Mouse (Mus musculus) B cell, adult 62 days (primary cell): Measurements from ENCODE around the gene Sprr3. TPM values are rescaled to one million over a fixed set of nuclear protein-coding genes. Genes with fewer than 3 reads are reported as not detected.

Experiments
- total RNA-seq: library from RNA; stranded (reverse); gene quantifications from 4 replicates; pipeline ENCODE4 v1.2.4, GENCODE M21; 2023

The Sprr3 gene
- total RNA-seq, result not detected in 4 replicates

GRCm38 (mm10) chr3:92458620-92459019 is at the start of gene Sprr3:
Sprr3 (minus strand) TSS chr3:92458720.

DNA sequence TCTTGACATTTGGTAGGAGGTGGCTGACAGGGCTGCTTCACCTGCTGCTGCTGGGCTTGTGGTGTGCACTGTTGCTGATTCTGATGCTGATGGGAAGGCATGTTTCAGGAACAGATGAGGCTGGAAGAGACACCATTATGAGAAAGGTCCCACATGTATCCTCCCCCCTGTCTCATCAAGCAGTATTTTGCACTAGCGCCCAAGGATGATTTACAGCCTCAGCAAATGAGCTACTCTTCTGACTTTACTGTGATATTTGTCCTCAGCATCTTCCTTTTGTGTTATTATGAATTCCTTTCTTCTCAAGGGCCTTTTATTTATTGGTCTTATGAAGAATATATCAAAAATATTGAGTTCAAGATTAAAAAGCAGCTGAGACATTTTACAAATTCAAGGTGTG is 41.9 kb upstream of the Sprr3 start, which contains the start of gene Sprr4:
Sprr4 (minus strand) TSS at position 101 of the 400 bp plus-strand sequence.

GRCm38 (mm10) chr3:92485863-92486262 is 27.3 kb upstream of the Sprr3 start, which contains the start of gene Sprr1a:
Sprr1a (minus strand) TSS chr3:92485895.

DNA sequence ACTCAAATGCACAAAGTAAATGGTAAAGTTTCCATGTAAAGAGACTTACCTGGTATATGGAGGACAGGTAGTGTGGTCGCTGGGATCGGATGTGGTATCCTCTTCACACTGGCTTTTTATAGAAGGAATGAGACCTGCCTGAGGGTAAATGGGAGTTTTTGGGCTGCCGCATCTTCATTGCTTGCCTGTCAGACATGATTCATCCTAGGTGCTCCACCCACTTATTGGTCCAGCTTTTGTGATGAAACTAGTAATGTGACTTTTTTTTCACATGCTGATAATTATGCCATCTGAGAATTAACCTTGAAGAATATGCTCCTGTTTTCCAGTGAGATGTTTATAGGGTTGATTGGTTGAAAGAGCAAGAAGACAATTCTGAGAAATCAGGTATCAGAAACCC is 19.8 kb downstream of the Sprr3 start, which contains the start of gene Sprr1b:
Sprr1b (minus strand) TSS at position 101 of the 400 bp plus-strand sequence.

DNA sequence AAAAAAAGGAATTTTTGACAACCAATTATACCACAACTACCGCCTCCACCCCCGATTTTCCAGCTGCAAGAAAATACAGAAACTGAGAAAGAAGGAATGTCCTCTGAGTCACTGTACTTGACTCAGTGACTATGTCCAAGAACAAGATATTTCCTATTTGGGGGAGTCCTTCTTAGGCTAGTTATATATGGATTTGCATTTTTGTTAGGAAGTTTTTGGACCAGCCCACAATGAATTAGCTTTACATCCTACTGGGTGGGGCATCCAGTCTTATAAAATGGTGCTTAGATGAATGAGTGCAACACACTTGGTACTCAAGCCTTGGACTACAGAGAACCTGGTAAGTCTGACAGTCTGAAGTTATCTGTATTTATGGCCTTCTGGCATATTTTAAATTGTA is 26.2 kb downstream of the Sprr3 start, which contains the start of gene Sprr2k:
Sprr2k (plus strand) TSS at position 301 of the 400 bp plus-strand sequence.

GRCm38 (mm10) chr3:92429323-92429722 is 29.2 kb downstream of the Sprr3 start, which contains the start of gene Gm9774:
Gm9774 (minus strand) TSS chr3:92429423.

GRCm38 (mm10) chr3:92417782-92418181 is 40.7 kb downstream of the Sprr3 start, which contains the start of gene Sprr2j-ps:
Sprr2j-ps (plus strand) TSS chr3:92418082.

DNA sequence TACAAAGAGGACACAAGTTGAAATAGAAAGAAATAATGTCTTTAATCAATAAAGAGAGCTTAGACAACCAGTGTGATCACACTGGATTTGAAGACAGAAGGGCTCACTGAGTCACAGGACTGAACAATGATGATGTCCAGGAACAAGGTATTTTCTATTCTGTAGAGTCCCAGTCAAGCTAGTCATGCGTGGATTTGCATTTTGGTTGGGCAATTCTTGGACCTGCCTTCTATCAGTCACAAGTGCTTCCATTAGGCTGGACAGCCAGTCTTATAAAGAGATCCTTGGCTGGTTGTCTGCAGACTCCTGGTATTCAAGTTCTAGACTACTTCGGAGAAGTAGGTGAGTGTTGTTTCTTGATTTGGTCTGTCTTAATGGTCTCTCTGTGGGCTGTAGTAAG is 50.8 kb downstream of the Sprr3 start, which contains the start of gene Sprr2i:
Sprr2i (plus strand) TSS at position 301 of the 400 bp plus-strand sequence.

Other genes starting within 250 kb of the Sprr3 start
- not detected in 4 replicates for gene Sprr2a1, start 242.9 kb downstream of the Sprr3 start, total RNA-seq
- gene Sprr2a2, start 242.8 kb downstream of the Sprr3 start, total RNA-seq, result not detected in 4 replicates
- gene Sprr2a3, start 173.3 kb downstream of the Sprr3 start, total RNA-seq, result not detected in 4 replicates
- gene Sprr2b, start 142.1 kb downstream of the Sprr3 start, total RNA-seq, result not detected in 4 replicates
- not detected in 4 replicates for gene Sprr2d, start 119.6 kb downstream of the Sprr3 start, total RNA-seq
- not detected in 4 replicates for gene Sprr2e, start 106.6 kb downstream of the Sprr3 start, total RNA-seq
- not detected in 4 replicates for gene Sprr2f, start 93.5 kb downstream of the Sprr3 start, total RNA-seq
- gene Sprr2h, start 73.0 kb downstream of the Sprr3 start, total RNA-seq, result not detected in 4 replicates
- not detected in 4 replicates for gene Sprr2i, start 50.7 kb downstream of the Sprr3 start, total RNA-seq
- gene Sprr2j-ps, start 40.6 kb downstream of the Sprr3 start, total RNA-seq, result not detected in 4 replicates
- 1.0 to 3.2 TPM in 2 of 4 replicates, not detected in the others for gene Gm9774, start 29.3 kb downstream of the Sprr3 start, total RNA-seq
- not detected in 4 replicates for gene Sprr2k, start 26.1 kb downstream of the Sprr3 start, total RNA-seq
- gene Sprr1b, start 19.9 kb downstream of the Sprr3 start, total RNA-seq, result not detected in 4 replicates
- gene Sprr1a, start 27.2 kb upstream of the Sprr3 start, total RNA-seq, result not detected in 4 replicates
- not detected in 4 replicates for gene Sprr4, start 41.8 kb upstream of the Sprr3 start, total RNA-seq
- gene 2310046K23Rik, start 75.8 kb upstream of the Sprr3 start, total RNA-seq, result not detected in 4 replicates
- gene Ivl, start 115.0 kb upstream of the Sprr3 start, total RNA-seq, result not detected in 4 replicates
- not detected in 4 replicates for gene Smcp, start 130.3 kb upstream of the Sprr3 start, total RNA-seq
- gene 2210017I01Rik, start 148.8 kb upstream of the Sprr3 start, total RNA-seq, result not detected in 4 replicates
- not detected in 4 replicates for gene Lce6a, start 162.9 kb upstream of the Sprr3 start, total RNA-seq
- gene Lce1a1, start 189.6 kb upstream of the Sprr3 start, total RNA-seq, result not detected in 4 replicates
- gene Lce1b, start 198.2 kb upstream of the Sprr3 start, total RNA-seq, result not detected in 4 replicates
- gene Lce1a2, start 211.6 kb upstream of the Sprr3 start, total RNA-seq, result not detected in 4 replicates
- not detected in 4 replicates for gene Lce1c, start 220.5 kb upstream of the Sprr3 start, total RNA-seq
- gene Lce1d, start 228.5 kb upstream of the Sprr3 start, total RNA-seq, result not detected in 4 replicates